Mouse (Mus musculus) heart, embryonic 15.5 days (tissue): ENCODE measurements around the gene Yy1. TPM values are rescaled to one million over a fixed set of nuclear protein-coding genes. Genes with fewer than 3 reads are reported as not detected.

Experiments used
- ATAC-seq: fragments of 200-750 bp; cut with Nextera tagmentation; replicated peaks from 2 replicates; pipeline ENCODE4 v1.8.0; 2017; ENCODE audit warnings: low read depth, moderate TSS enrichment; ENCODE audit not compliant: insufficient number of reproducible peaks, insufficient read depth, low FRiP score
- H3K27ac ChIP-seq: fragments of 300-500 bp; sonication (generic); 2 replicates; pipeline ENCODE4 v1.5.1; 2015; ENCODE audit warnings: mild to moderate bottlenecking, inconsistent platforms
- H3K27me3 ChIP-seq: fragments of 300-500 bp; sonication (generic); 2 replicates; pipeline ENCODE4 v1.6.1; 2015; ENCODE audit warnings: inconsistent platforms
- H3K36me3 ChIP-seq: fragments of 300-500 bp; sonication (generic); 2 replicates; pipeline ENCODE4 v1.6.1; 2015; ENCODE audit warnings: mild to moderate bottlenecking, inconsistent platforms
- H3K4me1 ChIP-seq: fragments of 300-500 bp; sonication (generic); replicated peaks from 2 replicates; pipeline ENCODE4 v1.6.1; 2015; ENCODE audit warnings: inconsistent platforms
- H3K4me2 ChIP-seq: fragments of 300-500 bp; sonication (generic); 2 replicates; pipeline ENCODE4 v1.6.1; 2015; ENCODE audit warnings: inconsistent platforms, mild to moderate bottlenecking, moderate library complexity
- H3K4me3 ChIP-seq: fragments of 300-500 bp; sonication (generic); 2 replicates; pipeline ENCODE4 v1.5.1; 2015; ENCODE audit warnings: mild to moderate bottlenecking, inconsistent platforms
- H3K9ac ChIP-seq: fragments of 300-500 bp; sonication (generic); 2 replicates; pipeline ENCODE4 v1.6.1; 2015; ENCODE audit warnings: mild to moderate bottlenecking, inconsistent platforms
- H3K9me3 ChIP-seq: fragments of 300-500 bp; sonication (generic); replicated peaks from 2 replicates; pipeline ENCODE4 v1.6.1; 2016; ENCODE audit warnings: inconsistent platforms
- WGBS: fragments of 180-500 bp; shearing (Covaris S2); methylation state at CpG from one replicate; pipeline ENCODE4 v1.1.7; 2015; ENCODE audit warnings: mixed read lengths; 5-methylcytosine and 5-hydroxymethylcytosine counted together
- polyA plus RNA-seq: library from polyadenylated mRNA; unstranded; fragments of >200 nt; fragmentation: Nextera tagmentation; extraction: Ambion mirVana; gene quantifications from 2 replicates; pipeline ENCODE4 v1.2.1, GENCODE M21; 2015

Gene Yy1
- polyA plus RNA-seq, 1 experiment from 2014 or later: 10.5 TPM

GRCm38 (mm10) chr12:108780108-108780877 is 12.5 kb upstream of the Yy1 start:
- no peaks in the 10 kb centered on the region for H3K4me1 ChIP-seq
- H3K27me3 ChIP-seq: no peaks in the 10 kb centered on the region
- no peak overlapping the region for H3K4me2 ChIP-seq
- WGBS: 90% methylated on average over 7 of the region's 7 CpGs
- ATAC-seq: no peak
- peaks cover 13% of the 10 kb centered on the region; the same call in 1 of the 2 replicates for H3K36me3 ChIP-seq
- no peaks in the 10 kb centered on the region; the same call in 1 of the 2 replicates for H3K9me3 ChIP-seq
- no peak overlapping the region for H3K4me3 ChIP-seq
- H3K27ac ChIP-seq: no peak overlapping the region
- H3K9ac ChIP-seq: no peak overlapping the region

DNA sequence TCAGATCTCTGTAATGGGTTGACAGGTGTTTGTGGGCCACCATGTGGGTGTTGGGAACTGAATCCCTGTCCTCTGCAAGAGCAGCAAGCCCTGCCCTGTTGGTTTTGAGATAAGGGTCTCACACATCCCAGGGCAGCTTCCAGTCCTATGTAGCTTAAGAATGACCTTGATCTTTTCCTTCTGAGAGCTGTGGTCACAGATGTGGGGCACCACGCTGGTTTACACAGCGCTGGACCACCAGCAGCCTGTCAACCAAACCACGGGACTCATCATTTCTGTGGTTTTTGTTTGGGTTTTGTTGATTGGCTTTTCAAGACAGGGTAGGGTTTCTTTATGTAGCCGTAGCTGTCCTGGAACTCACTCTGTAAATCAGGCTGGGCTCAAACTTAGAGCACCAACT is 7.6 kb upstream of the Yy1 start:
- H3K4me2 ChIP-seq: no peak overlapping the region
- 84% methylated on average over 4 of the region's 4 CpGs for WGBS
- H3K36me3 ChIP-seq: peaks cover 6% of the 10 kb centered on the region; the same call in 1 of the 2 replicates
- H3K27me3 ChIP-seq: no peaks in the 10 kb centered on the region
- no peak overlapping the region for H3K9ac ChIP-seq
- H3K9me3 ChIP-seq: no peaks in the 10 kb centered on the region
- H3K27ac ChIP-seq: no peak overlapping the region
- no peak overlapping the region for H3K4me3 ChIP-seq
- no peaks in the 10 kb centered on the region for H3K4me1 ChIP-seq
- ATAC-seq: no peak

GRCm38 (mm10) chr12:108787329-108787728 is 5.4 kb upstream of the Yy1 start:
- H3K4me2 ChIP-seq: no peak overlapping the region
- no peaks in the 10 kb centered on the region for H3K27me3 ChIP-seq
- H3K27ac ChIP-seq: no peak overlapping the region
- H3K9me3 ChIP-seq: no peaks in the 10 kb centered on the region
- H3K4me1 ChIP-seq: peaks cover 8% of the 10 kb centered on the region
- WGBS: 79% methylated on average over 2 of the region's 2 CpGs
- H3K36me3 ChIP-seq: peaks cover 6% of the 10 kb centered on the region; the same call in 1 of the 2 replicates
- no peak for ATAC-seq
- no peak overlapping the region for H3K4me3 ChIP-seq
- H3K9ac ChIP-seq: no peak overlapping the region

- WGBS: under 1% methylated on average over 52 of the region's 52 CpGs
- ATAC-seq: peak; percentile 40
These were observed 624 bp upstream of the Yy1 start for GRCm38 (mm10) chr12:108792152-108792545.

DNA sequence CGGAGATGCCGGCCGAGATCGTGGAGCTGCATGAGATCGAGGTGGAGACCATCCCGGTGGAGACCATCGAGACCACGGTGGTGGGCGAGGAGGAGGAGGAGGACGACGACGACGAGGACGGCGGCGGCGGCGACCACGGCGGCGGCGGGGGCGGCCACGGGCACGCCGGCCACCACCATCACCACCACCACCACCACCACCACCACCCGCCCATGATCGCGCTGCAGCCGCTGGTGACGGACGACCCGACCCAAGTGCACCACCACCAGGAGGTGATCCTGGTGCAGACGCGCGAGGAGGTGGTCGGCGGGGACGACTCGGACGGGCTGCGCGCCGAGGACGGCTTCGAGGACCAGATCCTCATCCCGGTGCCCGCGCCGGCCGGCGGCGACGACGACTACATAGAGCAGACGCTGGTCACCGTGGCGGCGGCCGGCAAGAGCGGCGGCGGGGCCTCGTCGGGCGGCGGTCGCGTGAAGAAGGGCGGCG is 724 bp downstream of the Yy1 start:
- peak overlapping the region; percentile 57 for H3K4me2 ChIP-seq
- 0% methylated on average over 65 of the region's 71 CpGs for WGBS
- peaks cover 20% of the 10 kb centered on the region for H3K4me1 ChIP-seq
- no peaks in the 10 kb centered on the region for H3K9me3 ChIP-seq
- H3K27ac ChIP-seq: peak overlapping the region; percentile 100
- no peaks in the 10 kb centered on the region for H3K36me3 ChIP-seq
- ATAC-seq: no peak
- peak overlapping the region; percentile 97 for H3K9ac ChIP-seq
- H3K27me3 ChIP-seq: no peaks in the 10 kb centered on the region
- H3K4me3 ChIP-seq: peak overlapping the region; percentile 99

More at GRCm38 (mm10) chr12:108792152-108792545, 624 bp upstream of the Yy1 start:
- Histone ChIP-seq H3K4me3 (peak overlapping the region; percentile 99), H3K9ac (peak overlapping the region; percentile 91), H3K4me2 (peak overlapping the region; percentile 63), H3K36me3 (no peaks in the 10 kb centered on the region), H3K4me1 (peaks cover 18% of the 10 kb centered on the region), H3K27ac (peak overlapping the region; percentile 100), H3K9me3 (no peaks in the 10 kb centered on the region), H3K27me3 (no peaks in the 10 kb centered on the region)

DNA sequence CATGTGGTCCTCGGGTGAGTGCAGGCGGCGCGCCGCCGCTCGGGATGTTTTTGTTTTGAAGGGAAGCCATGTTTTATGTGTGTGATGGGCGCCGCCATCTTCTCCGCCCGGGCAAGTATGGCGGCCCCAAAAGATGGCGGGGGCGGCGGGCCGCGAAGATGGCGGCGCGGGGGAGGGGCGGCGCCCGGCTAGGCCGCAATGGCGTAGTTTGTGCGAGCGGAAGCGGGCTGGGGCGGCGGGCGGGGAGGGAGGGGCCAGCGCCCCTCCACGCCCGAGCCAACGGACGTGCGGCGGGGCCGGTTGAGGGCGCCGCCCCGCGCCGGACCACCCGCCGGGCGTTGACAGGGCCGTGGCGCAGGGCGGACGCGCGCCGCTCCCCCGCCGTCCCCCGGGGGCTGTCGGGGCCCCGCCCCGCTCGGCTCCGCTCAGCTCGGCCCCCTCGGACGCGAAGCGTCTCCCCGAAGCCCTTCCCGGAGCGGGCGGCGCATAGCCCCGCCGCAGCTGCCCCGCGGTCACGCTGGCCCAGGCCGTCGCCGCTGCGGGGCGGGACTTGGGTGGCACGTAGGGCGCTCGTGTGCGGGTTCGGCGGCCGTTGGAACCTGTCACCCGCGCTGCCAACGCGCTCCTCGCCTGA is 1.4 kb downstream of the Yy1 start:
- WGBS: under 1% methylated on average over 64 of the region's 94 CpGs
- peaks cover 23% of the 10 kb centered on the region for H3K4me1 ChIP-seq
- peak overlapping the region; percentile 99 for H3K4me3 ChIP-seq
- H3K9ac ChIP-seq: peak overlapping the region; percentile 97
- no peaks in the 10 kb centered on the region for H3K27me3 ChIP-seq
- H3K4me2 ChIP-seq: peak overlapping the region; percentile 68
- ATAC-seq: peak; percentile 62
- H3K27ac ChIP-seq: peak overlapping the region; percentile 100
- H3K36me3 ChIP-seq: no peaks in the 10 kb centered on the region
- H3K9me3 ChIP-seq: no peaks in the 10 kb centered on the region

- peaks cover 30% of the 10 kb centered on the region for H3K4me1 ChIP-seq
- H3K36me3 ChIP-seq: no peaks in the 10 kb centered on the region
- H3K4me2 ChIP-seq: peak overlapping the region; percentile 68
- WGBS: 4% methylated on average over 9 of the region's 9 CpGs
- H3K9me3 ChIP-seq: no peaks in the 10 kb centered on the region
- H3K9ac ChIP-seq: peak overlapping the region; percentile 97
- peak overlapping the region; percentile 100 for H3K27ac ChIP-seq
- ATAC-seq: no peak
- no peaks in the 10 kb centered on the region for H3K27me3 ChIP-seq
- peak overlapping the region; percentile 99 for H3K4me3 ChIP-seq
These were observed 2.3 kb downstream of the Yy1 start for GRCm38 (mm10) chr12:108794979-108795537.

DNA sequence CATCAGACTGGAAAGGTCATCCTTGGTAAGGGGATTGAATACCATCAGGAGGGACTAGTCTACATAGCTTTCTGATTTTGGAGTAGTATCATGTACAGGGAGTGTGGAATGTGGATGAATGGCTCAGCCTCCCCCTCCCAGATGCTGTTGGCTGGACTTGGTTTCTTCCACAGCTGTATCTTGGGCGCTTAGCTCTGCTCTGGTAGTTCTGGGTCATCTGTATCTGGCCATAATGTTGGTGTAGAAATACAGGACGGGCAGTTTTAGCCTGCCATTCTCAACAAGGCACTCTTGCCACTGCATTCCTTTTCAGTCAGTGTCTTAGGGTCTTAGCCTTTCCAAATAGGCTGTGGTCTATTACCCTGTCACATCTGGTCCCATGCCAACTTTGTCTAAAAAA is 8.8 kb downstream of the Yy1 start:
- Histone ChIP-seq H3K27ac (peak overlapping the region; percentile 42; the same call in 1 of the 2 replicates), H3K4me2 (no peak overlapping the region), H3K4me1 (peaks cover 55% of the 10 kb centered on the region), H3K4me3 (no peak overlapping the region), H3K9me3 (no peaks in the 10 kb centered on the region), H3K36me3 (no peaks in the 10 kb centered on the region), H3K9ac (no peak overlapping the region), H3K27me3 (no peaks in the 10 kb centered on the region)
- 53% methylated on average over 2 of the region's 2 CpGs for WGBS
- ATAC-seq: no peak; the same call in 1 of the 2 replicates

- no peaks in the 10 kb centered on the region for H3K36me3 ChIP-seq
- H3K27me3 ChIP-seq: no peaks in the 10 kb centered on the region
- no peaks in the 10 kb centered on the region for H3K9me3 ChIP-seq
- no peak overlapping the region for H3K4me2 ChIP-seq
- H3K4me1 ChIP-seq: peaks cover 58% of the 10 kb centered on the region
- no peak overlapping the region for H3K27ac ChIP-seq
- WGBS: 83% methylated on average over 2 of the region's 2 CpGs
- H3K4me3 ChIP-seq: no peak overlapping the region
- H3K9ac ChIP-seq: no peak overlapping the region
- no peak for ATAC-seq
These were observed 11.6 kb downstream of the Yy1 start for GRCm38 (mm10) chr12:108804388-108804787.

GRCm38 (mm10) chr12:108808465-108808864 is 15.7 kb downstream of the Yy1 start:
- Histone ChIP-seq H3K9me3 (no peaks in the 10 kb centered on the region), H3K27me3 (no peaks in the 10 kb centered on the region), H3K36me3 (0 out of 2 replicates have a peak, but pooled peaks cover 3% of the 10 kb centered on the region), H3K4me2 (no peak overlapping the region), H3K9ac (no peak overlapping the region), H3K27ac (no peak overlapping the region), H3K4me3 (no peak overlapping the region), H3K4me1 (peaks cover 46% of the 10 kb centered on the region)
- WGBS: 38% methylated on average over 2 of the region's 2 CpGs
- ATAC-seq: no peak

- Histone ChIP-seq H3K9ac (no peak overlapping the region), H3K36me3 (peaks cover 7% of the 10 kb centered on the region; the same call in 1 of the 2 replicates), H3K9me3 (no peaks in the 10 kb centered on the region), H3K4me1 (peaks cover 38% of the 10 kb centered on the region), H3K27ac (no peak overlapping the region), H3K4me2 (no peak overlapping the region), H3K27me3 (no peaks in the 10 kb centered on the region), H3K4me3 (no peak overlapping the region)
- no peak for ATAC-seq
- WGBS: 63% methylated on average over 1 of the region's 1 CpGs
These were observed 17.0 kb downstream of the Yy1 start for GRCm38 (mm10) chr12:108809771-108810170.
